Mouse (Mus musculus): ENCODE data around the gene Actr5. TPM values are rescaled to one million over a fixed set of nuclear protein-coding genes. Genes with fewer than 3 reads are reported as not detected.

Gene Actr5
- polyA plus RNA-seq, 1 experiment = not detected

GRCm38 (mm10) chr2:158667671-158668432 lies 43.2 kb downstream of the Actr5 start:
- peak; percentile 29; the same call in 1 of the 2 replicates for TF ChIP-seq CTCF (IDR thresholded peaks at IDR 0.05; ENCODE audit: insufficient read depth, low read depth, low read length)
- no peak; the same call in 1 of the 2 replicates for TF ChIP-seq POLR2A (IDR thresholded peaks at IDR 0.05; ENCODE audit: insufficient read depth, low read depth, low read length)
- peak overlapping the region; percentile 84 for H3K4me3 ChIP-seq (ENCODE audit: insufficient read depth, low read depth, low read length)
- WGBS = under 1% methylated on average over 54 of the region's 54 CpGs
- peaks cover 36% of the 10 kb centered on the region for H3K4me1 ChIP-seq (ENCODE audit: control insufficient read depth, insufficient read depth, low read length)
- H3K27ac ChIP-seq (ENCODE audit: insufficient read depth, low read depth, low read length) = peak overlapping the region; percentile 92

- TF ChIP-seq POLR2A (IDR thresholded peaks at IDR 0.05; ENCODE audit: insufficient read depth, low read depth, low read length) (no peak), CTCF (IDR thresholded peaks at IDR 0.05; ENCODE audit: insufficient read depth, low read depth, low read length) (no peak)
- peak overlapping the region; percentile 92 for H3K27ac ChIP-seq (ENCODE audit: insufficient read depth, low read depth, low read length)
- 12% methylated on average over 23 of the region's 23 CpGs for WGBS
Measured at GRCm38 (mm10) chr2:158668433-158669010, 43.8 kb downstream of the Actr5 start.

GRCm38 (mm10) chr2:158669199-158670195 lies 44.8 kb downstream of the Actr5 start:
- Histone ChIP-seq H3K27ac (ENCODE audit: insufficient read depth, low read depth, low read length) (peak overlapping the region; percentile 23; the same call in 1 of the 2 replicates), H3K4me3 (ENCODE audit: insufficient read depth, low read depth, low read length) (peak overlapping the region; percentile 84), H3K4me1 (ENCODE audit: control insufficient read depth, insufficient read depth, low read length) (peaks cover 44% of the 10 kb centered on the region)
- TF ChIP-seq POLR2A (IDR thresholded peaks at IDR 0.05; ENCODE audit: insufficient read depth, low read depth, low read length) (no peak), CTCF (IDR thresholded peaks at IDR 0.05; ENCODE audit: insufficient read depth, low read depth, low read length) (no peak)
- 60% methylated on average over 13 of the region's 13 CpGs for WGBS

More at GRCm38 (mm10) chr2:158668433-158669010, 43.8 kb downstream of the Actr5 start:
- Histone ChIP-seq H3K4me1 (ENCODE audit: control insufficient read depth, insufficient read depth, low read length) (peaks cover 39% of the 10 kb centered on the region), H3K4me3 (ENCODE audit: insufficient read depth, low read depth, low read length) (peak overlapping the region; percentile 84)

GRCm38 (mm10) chr2:158670571-158670970 lies 45.9 kb downstream of the Actr5 start:
- Histone ChIP-seq H3K4me1 (ENCODE audit: control insufficient read depth, insufficient read depth, low read length) (peaks cover 42% of the 10 kb centered on the region), H3K27ac (ENCODE audit: insufficient read depth, low read depth, low read length) (no peak overlapping the region), H3K4me3 (ENCODE audit: insufficient read depth, low read depth, low read length) (no peak overlapping the region)
- 43% methylated on average over 10 of the region's 10 CpGs for WGBS
- TF ChIP-seq POLR2A (IDR thresholded peaks at IDR 0.05; ENCODE audit: insufficient read depth, low read depth, low read length) (no peak), CTCF (IDR thresholded peaks at IDR 0.05; ENCODE audit: insufficient read depth, low read depth, low read length) (no peak)

- H3K4me1 ChIP-seq (ENCODE audit: control insufficient read depth, insufficient read depth, low read length) = peaks cover 40% of the 10 kb centered on the region
- peak overlapping the region; percentile 12; the same call in 1 of the 2 replicates for H3K27ac ChIP-seq (ENCODE audit: insufficient read depth, low read depth, low read length)
- no peak for TF ChIP-seq CTCF (IDR thresholded peaks at IDR 0.05; ENCODE audit: insufficient read depth, low read depth, low read length)
- TF ChIP-seq POLR2A (IDR thresholded peaks at IDR 0.05; ENCODE audit: insufficient read depth, low read depth, low read length) = no peak
- H3K4me3 ChIP-seq (ENCODE audit: insufficient read depth, low read depth, low read length) = no peak overlapping the region
- WGBS = 23% methylated on average over 6 of the region's 6 CpGs
Measured at GRCm38 (mm10) chr2:158672829-158673228, 48.1 kb downstream of the Actr5 start.

- 66% methylated on average over 4 of the region's 4 CpGs for WGBS
- 0 out of 2 replicates have a peak overlapping the region, but pooled peaks have one; percentile 7 for H3K27ac ChIP-seq (ENCODE audit: insufficient read depth, low read depth, low read length)
Measured at GRCm38 (mm10) chr2:158673493-158673892, 48.8 kb downstream of the Actr5 start.

GRCm38 (mm10) chr2:158674131-158674530 lies 49.4 kb downstream of the Actr5 start:
- WGBS = 47% methylated on average over 6 of the region's 6 CpGs
- Histone ChIP-seq H3K27ac (ENCODE audit: insufficient read depth, low read depth, low read length) (no peak overlapping the region), H3K4me1 (ENCODE audit: control insufficient read depth, insufficient read depth, low read length) (peaks cover 46% of the 10 kb centered on the region), H3K4me3 (ENCODE audit: insufficient read depth, low read depth, low read length) (no peak overlapping the region)
- TF ChIP-seq POLR2A (IDR thresholded peaks at IDR 0.05; ENCODE audit: insufficient read depth, low read depth, low read length) (no peak), CTCF (IDR thresholded peaks at IDR 0.05; ENCODE audit: insufficient read depth, low read depth, low read length) (no peak)

More at GRCm38 (mm10) chr2:158673493-158673892, 48.8 kb downstream of the Actr5 start:
- H3K4me3 ChIP-seq (ENCODE audit: insufficient read depth, low read depth, low read length) = no peak overlapping the region
- peaks cover 46% of the 10 kb centered on the region for H3K4me1 ChIP-seq (ENCODE audit: control insufficient read depth, insufficient read depth, low read length)
- no peak for TF ChIP-seq POLR2A (IDR thresholded peaks at IDR 0.05; ENCODE audit: insufficient read depth, low read depth, low read length)
- TF ChIP-seq CTCF (IDR thresholded peaks at IDR 0.05; ENCODE audit: insufficient read depth, low read depth, low read length) = no peak

- 79% methylated on average over 7 of the region's 7 CpGs for WGBS
- Histone ChIP-seq H3K27ac (ENCODE audit: insufficient read depth, low read depth, low read length) (no peak overlapping the region), H3K4me3 (ENCODE audit: insufficient read depth, low read depth, low read length) (no peak overlapping the region), H3K4me1 (ENCODE audit: control insufficient read depth, insufficient read depth, low read length) (peaks cover 40% of the 10 kb centered on the region)
- TF ChIP-seq POLR2A (IDR thresholded peaks at IDR 0.05; ENCODE audit: insufficient read depth, low read depth, low read length) = no peak
- TF ChIP-seq CTCF (IDR thresholded peaks at IDR 0.05; ENCODE audit: insufficient read depth, low read depth, low read length) = no peak
Measured at GRCm38 (mm10) chr2:158674759-158675158, 50.1 kb downstream of the Actr5 start.

Measured in olfactory bulb, adult 2 months (tissue).